Mouse (Mus musculus) C2C12 (cell line): ENCODE measurements at regions not wholly inside any gene's neighbourhood (a gene's known extent, or its start where the extent isn't known, plus 50 kb on each side); places are given as distances from the start of the nearest gene placed in this dataset.

Source experiments
- H3K27me3 ChIP-seq: one replicate; pipeline ENCODE4 v1.6.1; 2011; ENCODE audit not compliant: control insufficient read depth, insufficient read depth, insufficient read length
- H3K36me3 ChIP-seq: one replicate; pipeline ENCODE4 v1.6.1; 2011; ENCODE audit not compliant: control insufficient read depth, insufficient read depth
- H3K4me3 ChIP-seq: one replicate; pipeline ENCODE4 v1.5.1; 2011; ENCODE audit warnings: mild to moderate bottlenecking, control low read depth; ENCODE audit not compliant: poor library complexity, insufficient read depth, severe bottlenecking
- H3K79me2 ChIP-seq: one replicate; pipeline ENCODE4 v1.6.1; 2011; ENCODE audit not compliant: control insufficient read depth, insufficient read depth
- H3K79me3 ChIP-seq: one replicate; pipeline ENCODE4 v1.6.1; 2011; ENCODE audit warnings: low read depth, control low read depth
- H3ac ChIP-seq: one replicate; pipeline ENCODE3; 2011; ENCODE audit warnings: low read depth; ENCODE audit not compliant: control insufficient read depth, insufficient read length
- CEBPB ChIP-seq: IDR thresholded peaks from one replicate; pipeline ENCODE4 v1.6.1; 2011; ENCODE audit warnings: low read depth, mild to moderate bottlenecking, control low read depth, moderate library complexity
- CTCF ChIP-seq: IDR thresholded peaks from one replicate; pipeline ENCODE4 v1.5.1; 2011; ENCODE audit not compliant: control insufficient read depth, insufficient read depth, insufficient read length
- FOSL1 ChIP-seq: IDR thresholded peaks from one replicate; pipeline ENCODE4 v1.8.0; 2011; ENCODE audit warnings: mild to moderate bottlenecking, low read length; ENCODE audit not compliant: poor library complexity, insufficient read depth, severe bottlenecking
- MAX ChIP-seq: IDR thresholded peaks from one replicate; pipeline ENCODE4 v1.6.1; 2011; ENCODE audit warnings: mild to moderate bottlenecking, control low read depth
- MYOD1 ChIP-seq: IDR thresholded peaks from one replicate; pipeline ENCODE4 v1.6.1; 2011; ENCODE audit warnings: low read depth; ENCODE audit not compliant: control insufficient read depth, insufficient read length
- MYOG ChIP-seq: IDR thresholded peaks from one replicate; pipeline ENCODE4 v1.6.1; 2011; ENCODE audit not compliant: control insufficient read depth, insufficient read length; ENCODE audit errors: extremely low read depth
- USF1 ChIP-seq: IDR thresholded peaks from one replicate; pipeline ENCODE4 v1.6.1; 2011; ENCODE audit warnings: low read depth, mild to moderate bottlenecking, control low read depth, moderate library complexity

- no peaks in the 10 kb centered on the region for H3K36me3 ChIP-seq
- H3K79me2 ChIP-seq = no peaks in the 10 kb centered on the region
- H3K27me3 ChIP-seq = no peaks in the 10 kb centered on the region
- no peak overlapping the region for H3ac ChIP-seq
- H3K79me3 ChIP-seq = no peaks in the 10 kb centered on the region
- TF ChIP-seq MYOD1 (no peak), FOSL1 (no peak), USF1 (no peak), MYOG (no peak), CTCF (no peak), CEBPB (no peak), MAX (no peak)
- no peak overlapping the region for H3K4me3 ChIP-seq
Measured at GRCm38 (mm10) chr6:89045436-89045966, 143.4 kb downstream of the Tpra1 start.

GRCm38 (mm10) chr6:89046476-89046875, 144.4 kb downstream of the Tpra1 start:
- no peak for TF ChIP-seq USF1
- no peak for TF ChIP-seq MAX
- no peak for TF ChIP-seq MYOD1
- TF ChIP-seq CTCF = no peak
- TF ChIP-seq FOSL1 = no peak
- TF ChIP-seq CEBPB = no peak
- Histone ChIP-seq H3K36me3 (no peaks in the 10 kb centered on the region), H3ac (no peak overlapping the region), H3K79me2 (no peaks in the 10 kb centered on the region), H3K79me3 (no peaks in the 10 kb centered on the region), H3K4me3 (no peak overlapping the region), H3K27me3 (no peaks in the 10 kb centered on the region)

GRCm38 (mm10) chr6:89047629-89048332, 145.7 kb downstream of the Tpra1 start:
- Histone ChIP-seq H3K79me2 (no peaks in the 10 kb centered on the region), H3K36me3 (no peaks in the 10 kb centered on the region), H3K27me3 (no peaks in the 10 kb centered on the region), H3K79me3 (no peaks in the 10 kb centered on the region), H3K4me3 (no peak overlapping the region), H3ac (no peak overlapping the region)
- TF ChIP-seq CTCF (no peak), MYOD1 (no peak), USF1 (no peak), CEBPB (no peak), MAX (no peak), MYOG (no peak), FOSL1 (no peak)

GRCm38 (mm10) chr6:89049290-89049689, 147.2 kb downstream of the Tpra1 start:
- TF ChIP-seq MYOD1 = no peak
- no peak for TF ChIP-seq CEBPB
- TF ChIP-seq MAX = no peak
- TF ChIP-seq MYOG = no peak
- TF ChIP-seq CTCF = no peak
- no peak for TF ChIP-seq USF1
- TF ChIP-seq FOSL1 = no peak
- H3K36me3 ChIP-seq = no peaks in the 10 kb centered on the region
- H3K27me3 ChIP-seq = no peaks in the 10 kb centered on the region

GRCm38 (mm10) chr6:89050575-89051270, 148.7 kb downstream of the Tpra1 start:
- H3ac ChIP-seq = no peak overlapping the region
- H3K4me3 ChIP-seq = no peak overlapping the region
- H3K79me2 ChIP-seq = no peaks in the 10 kb centered on the region
- H3K79me3 ChIP-seq = no peaks in the 10 kb centered on the region
- TF ChIP-seq CEBPB (no peak), MYOG (no peak), MYOD1 (no peak), FOSL1 (no peak), USF1 (no peak), CTCF (no peak), MAX (no peak)
- H3K27me3 ChIP-seq = no peaks in the 10 kb centered on the region
- no peaks in the 10 kb centered on the region for H3K36me3 ChIP-seq

More at GRCm38 (mm10) chr6:89049290-89049689, 147.2 kb downstream of the Tpra1 start:
- Histone ChIP-seq H3K4me3 (no peak overlapping the region), H3K79me2 (no peaks in the 10 kb centered on the region), H3K79me3 (no peaks in the 10 kb centered on the region), H3ac (no peak overlapping the region)
